Mouse (Mus musculus) spleen, embryonic (tissue): Measurements from ENCODE around the gene Ntrk3.

ENCODE experiments used
- CTCF ChIA-PET: fragments of 350-600 bp; sonication (Branson Sonifier 250); formaldehyde crosslinking; loops from one replicate; lab custom pipeline; 2022; lab: Charles Lee

The Ntrk3 gene

GRCm38 (mm10) chr7:78720989-78721816, 16.6 kb downstream of the Ntrk3 start:
- CTCF ChIA-PET: no interaction called here

DNA sequence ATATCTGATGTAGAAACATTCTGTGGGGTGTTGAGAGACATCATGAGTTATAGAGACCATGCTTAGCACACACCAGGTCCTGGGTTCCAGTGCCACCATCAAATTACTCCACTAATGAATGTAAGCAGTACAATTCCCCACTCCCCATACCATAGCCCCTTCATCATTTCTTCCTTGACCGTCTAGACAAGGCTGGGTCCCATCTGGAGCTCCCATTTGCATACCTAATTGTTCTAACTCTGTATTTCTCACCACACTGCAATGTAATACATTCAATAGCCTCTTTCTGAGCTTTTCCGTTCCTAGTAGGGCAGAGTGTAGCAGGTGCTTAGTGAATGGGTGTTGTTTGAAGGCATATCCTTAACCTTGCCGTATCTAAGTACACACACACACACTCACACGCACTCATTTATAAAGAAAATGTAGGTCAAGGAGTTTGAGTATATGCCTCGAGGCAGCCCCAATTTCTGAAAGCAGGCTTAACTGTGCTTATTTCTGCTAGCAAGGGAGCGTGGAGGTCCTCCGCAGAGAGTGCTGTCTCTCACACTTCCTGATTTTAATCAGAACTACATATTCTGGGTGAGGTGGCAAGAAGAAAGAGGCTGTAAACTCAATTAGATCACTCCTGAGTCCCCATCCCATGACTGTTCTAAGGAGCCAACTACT, 17.9 kb downstream of the Ntrk3 start:
- CTCF ChIA-PET: no interaction called here

- CTCF ChIA-PET: interaction anchor here (0.7 kb wide), 1 partner anchor 171 kb away, joined by 3 read pairs; no protein-coding TSS in a partner anchor
Measured at GRCm38 (mm10) chr7:78719117-78719516, 18.7 kb downstream of the Ntrk3 start.

DNA sequence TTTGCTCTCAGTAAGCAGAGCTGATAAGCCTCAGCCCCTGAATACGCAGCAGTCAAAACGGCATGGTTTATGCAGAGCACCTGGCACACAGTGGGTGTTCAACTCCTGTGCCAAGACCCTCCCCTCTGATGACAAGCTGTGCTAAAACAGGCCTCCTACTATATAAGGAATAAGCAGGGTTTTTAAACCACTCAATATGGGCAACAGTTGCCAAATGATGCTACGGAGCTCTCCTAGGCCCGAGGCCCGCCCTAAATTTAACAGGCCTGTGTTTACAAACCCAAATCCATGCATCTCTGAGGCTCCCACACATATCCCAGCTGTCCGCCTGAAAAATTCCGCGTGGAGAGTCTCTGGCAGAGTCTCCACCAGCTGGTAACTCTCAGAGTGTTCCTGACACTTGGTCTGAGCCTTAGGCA, 19.6 kb downstream of the Ntrk3 start:
- CTCF ChIA-PET: interaction anchor here (0.6 to 0.7 kb wide), 2 partner anchors 172 to 774 kb away, joined by 3 to 4 read pairs; no protein-coding TSS in a partner anchor

DNA sequence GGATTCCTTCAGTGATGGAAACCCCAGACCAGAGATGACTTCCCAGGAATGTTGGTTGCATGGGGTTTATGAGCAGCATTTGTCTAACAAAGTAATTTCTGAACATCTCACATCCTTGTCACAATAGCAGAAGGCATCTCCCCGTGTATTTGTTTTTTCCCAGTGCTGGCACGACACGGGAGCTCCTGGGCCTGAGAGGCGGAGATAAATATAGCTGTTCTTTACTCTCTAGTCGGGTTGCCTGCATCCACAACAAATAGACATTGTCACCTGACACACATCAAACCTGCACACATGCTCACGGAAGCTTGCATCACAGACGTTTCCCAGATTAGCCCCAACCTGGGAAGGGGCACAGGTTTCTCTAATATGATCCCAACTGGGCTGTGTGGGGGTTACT, 30.1 kb downstream of the Ntrk3 start:
- CTCF ChIA-PET: no interaction called here

GRCm38 (mm10) chr7:78707122-78707521, 30.7 kb downstream of the Ntrk3 start:
- CTCF ChIA-PET: no interaction called here

DNA sequence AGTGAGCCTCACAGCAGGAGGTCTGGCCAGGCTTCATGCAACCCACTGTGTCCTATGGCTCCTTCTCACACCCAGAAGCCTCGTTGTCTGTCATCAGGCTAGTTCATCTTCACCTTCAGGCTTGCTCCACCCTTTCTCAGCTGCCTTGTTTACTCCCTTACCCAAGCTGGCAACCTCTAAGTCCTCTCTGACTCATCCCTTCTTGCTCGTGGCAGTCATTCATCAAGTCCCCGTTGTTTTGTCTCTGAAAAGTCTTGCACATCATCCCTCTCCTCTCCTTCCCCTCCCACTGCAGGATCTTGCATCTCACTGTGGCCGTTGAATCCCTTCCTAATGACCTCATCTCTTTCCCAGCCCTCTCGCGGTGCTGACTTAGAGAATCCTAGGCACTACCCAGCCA, 35.1 kb downstream of the Ntrk3 start:
- CTCF ChIA-PET: no interaction called here

GRCm38 (mm10) chr7:78695200-78695599, 42.6 kb downstream of the Ntrk3 start:
- CTCF ChIA-PET: no interaction called here

DNA sequence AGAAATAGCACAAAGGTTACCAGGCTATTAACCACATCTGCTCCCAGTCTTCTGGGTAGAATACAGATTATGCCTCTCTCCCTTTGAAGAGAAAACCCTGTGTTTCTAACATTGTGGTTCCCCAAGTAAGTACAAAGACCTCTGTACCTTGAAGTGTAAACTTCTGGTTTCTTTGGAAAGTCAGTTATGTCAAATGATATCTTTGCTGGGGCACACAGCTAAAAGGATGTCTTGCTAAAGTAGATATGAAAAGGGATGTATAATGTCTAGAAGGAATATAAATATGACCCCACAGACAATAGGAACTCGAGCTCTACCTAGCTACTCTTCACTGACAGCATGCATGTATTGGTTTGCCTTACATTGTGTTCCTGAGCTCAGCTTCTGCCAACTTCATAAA, 44.7 kb downstream of the Ntrk3 start:
- CTCF ChIA-PET: no interaction called here

GRCm38 (mm10) chr7:78690956-78691355, 46.9 kb downstream of the Ntrk3 start:
- CTCF ChIA-PET: no interaction called here

DNA sequence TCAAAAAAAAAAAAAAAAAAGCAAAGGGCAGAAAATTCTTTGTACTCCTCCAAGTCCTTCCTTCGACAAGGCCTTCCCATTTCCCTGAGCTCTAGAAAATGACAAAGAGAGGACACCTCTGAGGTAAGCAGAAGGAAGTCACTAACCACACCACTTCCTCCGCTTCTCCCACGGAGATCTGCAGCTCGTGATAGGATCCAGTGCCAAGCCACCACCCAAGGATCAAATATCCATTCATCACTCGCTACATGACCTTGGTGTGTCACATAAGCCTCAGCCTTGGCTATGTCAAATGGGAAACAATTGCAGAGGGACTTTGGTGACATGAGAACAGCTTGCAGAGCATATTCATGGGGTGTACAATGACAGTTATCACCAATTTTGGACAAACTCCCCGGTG, 52.9 kb downstream of the Ntrk3 start:
- CTCF ChIA-PET: interaction anchor here (0.7 kb wide), 1 partner anchor 162 kb away, joined by 6 read pairs; the partner anchor contains the start of gene Det1

GRCm38 (mm10) chr7:78680871-78681270, 56.9 kb downstream of the Ntrk3 start:
- CTCF ChIA-PET: no interaction called here

DNA sequence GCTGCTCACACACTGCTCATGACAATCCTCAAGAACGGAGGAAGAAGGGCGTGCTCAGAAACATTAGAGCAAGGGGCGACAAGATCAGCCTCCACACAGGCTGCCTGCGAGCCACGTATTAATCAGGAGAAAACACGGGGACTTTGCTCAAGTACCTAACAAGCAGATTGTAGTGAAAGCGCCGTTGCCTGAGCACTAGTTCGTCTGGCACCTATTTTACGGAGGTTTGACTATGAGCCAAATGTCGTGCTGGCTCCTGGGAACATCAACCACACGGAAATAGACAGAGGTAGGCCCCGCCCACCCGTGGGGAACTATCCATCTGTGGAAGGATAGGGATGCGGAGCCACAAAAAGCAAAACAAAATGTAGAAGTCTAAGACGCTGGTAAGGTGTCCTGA, 68.4 kb downstream of the Ntrk3 start:
- CTCF ChIA-PET: no interaction called here

GRCm38 (mm10) chr7:78668916-78669315, 68.9 kb downstream of the Ntrk3 start:
- CTCF ChIA-PET: no interaction called here

GRCm38 (mm10) chr7:78668003-78668635, 69.7 kb downstream of the Ntrk3 start:
- CTCF ChIA-PET: no interaction called here

DNA sequence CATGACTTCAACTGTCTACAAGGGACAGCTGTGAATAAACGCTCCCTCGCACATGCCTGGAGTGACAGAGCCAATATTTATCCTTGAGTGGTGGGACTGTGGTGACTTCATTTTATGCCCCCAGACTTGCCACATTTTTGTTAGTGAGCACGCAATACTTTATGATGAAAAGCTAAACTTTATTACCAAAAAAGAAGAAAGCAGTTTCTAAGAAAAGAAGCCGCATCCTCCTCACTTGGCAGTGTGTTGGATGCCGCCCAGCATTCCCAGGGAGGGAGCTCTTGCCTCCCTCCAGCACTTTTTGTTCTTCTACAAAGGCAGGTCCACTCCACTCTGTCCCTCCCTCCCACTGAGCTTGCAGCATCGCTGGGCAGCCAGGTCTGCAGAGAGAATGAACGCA, 77.0 kb downstream of the Ntrk3 start:
- CTCF ChIA-PET: no interaction called here

DNA sequence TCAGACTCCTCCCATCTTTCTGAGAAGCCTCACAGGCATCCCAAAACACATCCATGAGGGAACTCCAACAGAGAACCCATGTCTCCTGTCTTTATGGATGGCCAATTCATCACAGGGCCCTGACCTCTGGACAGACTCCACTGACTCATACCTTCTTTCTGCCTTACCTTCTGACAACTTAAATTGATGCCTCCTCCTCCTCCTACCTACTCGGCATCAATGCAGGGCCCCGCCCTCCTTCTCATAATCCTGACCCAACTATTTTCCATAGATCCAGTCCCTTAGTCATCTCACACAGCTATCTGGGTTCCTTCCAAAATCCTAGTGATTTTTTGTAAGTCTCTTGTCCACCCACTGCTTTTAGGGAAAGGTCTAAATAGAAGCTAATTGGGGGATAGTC, 78.0 kb downstream of the Ntrk3 start:
- CTCF ChIA-PET: no interaction called here

DNA sequence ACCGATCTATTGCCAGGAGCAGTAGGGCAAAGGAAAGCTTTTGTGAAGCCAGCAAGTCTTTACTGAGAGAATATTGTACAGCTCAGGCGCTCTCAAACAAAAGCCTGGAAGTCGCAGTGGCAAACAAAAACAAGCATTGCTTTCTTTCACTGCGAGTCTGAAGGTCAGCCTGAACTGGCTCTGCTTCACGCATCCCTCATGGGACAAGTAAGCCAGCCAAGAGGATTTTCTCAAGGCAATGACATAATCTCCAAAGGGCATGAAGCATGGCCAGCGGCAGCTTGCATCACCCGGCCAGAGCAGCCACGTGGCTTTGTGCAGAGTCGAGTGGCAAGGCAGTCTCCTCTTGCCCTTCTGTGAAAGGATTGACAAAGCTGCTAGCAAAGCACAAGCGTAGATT, 79.8 kb downstream of the Ntrk3 start:
- CTCF ChIA-PET: interaction anchor here (0.5 kb wide), 1 partner anchor 18 kb away, joined by 3 read pairs; no protein-coding TSS in a partner anchor

GRCm38 (mm10) chr7:78656181-78656580, 81.6 kb downstream of the Ntrk3 start:
- CTCF ChIA-PET: no interaction called here

GRCm38 (mm10) chr7:78653686-78654085, 84.1 kb downstream of the Ntrk3 start:
- CTCF ChIA-PET: no interaction called here

- CTCF ChIA-PET: no interaction called here
Measured at GRCm38 (mm10) chr7:78652296-78652695, 85.5 kb downstream of the Ntrk3 start.

GRCm38 (mm10) chr7:78651540-78651939, 86.3 kb downstream of the Ntrk3 start:
- CTCF ChIA-PET: no interaction called here
